Mouse (Mus musculus) limb, embryonic 11.5 days (tissue): ENCODE results near the gene Fcer1g. TPM values are rescaled to one million over a fixed set of nuclear protein-coding genes. Genes with fewer than 3 reads are reported as not detected.

Source experiments
- ATAC-seq: fragments of 200-750 bp; cut with Nextera tagmentation; 2 replicates; pipeline ENCODE4 v1.8.0; 2017; ENCODE audit warnings: low read depth; ENCODE audit not compliant: insufficient number of reproducible peaks, low FRiP score, low TSS enrichment
- DNase-seq: peaks from one replicate; pipeline ENCODE4 v3.0.0-alpha.2; 2015; ENCODE audit warnings: low spot score
- H3K27ac ChIP-seq: fragments of 300-500 bp; sonication (generic); replicated peaks from 2 replicates; pipeline ENCODE4 v1.5.1; 2014; ENCODE audit warnings: low read depth, mild to moderate bottlenecking, low read length
- H3K27me3 ChIP-seq: fragments of 300-500 bp; sonication (generic); 2 replicates; pipeline ENCODE4 v1.6.1; 2014; ENCODE audit warnings: mild to moderate bottlenecking, low read length, mixed read lengths; ENCODE audit not compliant: control insufficient read depth, insufficient read depth
- H3K36me3 ChIP-seq: fragments of 300-500 bp; sonication (generic); 2 replicates; pipeline ENCODE4 v1.6.1; 2014; ENCODE audit warnings: mild to moderate bottlenecking, low read length, moderate library complexity, mixed read lengths; ENCODE audit not compliant: control insufficient read depth, insufficient read depth
- H3K4me1 ChIP-seq: fragments of 300-500 bp; sonication (generic); 2 replicates; pipeline ENCODE4 v1.6.1; 2014; ENCODE audit warnings: low read length, mixed read lengths; ENCODE audit not compliant: control insufficient read depth, insufficient read depth
- H3K4me2 ChIP-seq: fragments of 300-500 bp; sonication (generic); 2 replicates; pipeline ENCODE4 v1.6.1; 2014; ENCODE audit warnings: low read depth, mild to moderate bottlenecking, moderate library complexity; ENCODE audit not compliant: severe bottlenecking
- H3K4me3 ChIP-seq: fragments of 300-500 bp; sonication (generic); 2 replicates; pipeline ENCODE4 v1.5.1; 2014; ENCODE audit warnings: low read depth, low read length
- H3K9ac ChIP-seq: fragments of 300-500 bp; sonication (generic); 2 replicates; pipeline ENCODE4 v1.6.1; 2014; ENCODE audit warnings: mild to moderate bottlenecking, low read length
- H3K9me3 ChIP-seq: fragments of 300-500 bp; sonication (generic); 2 replicates; pipeline ENCODE4 v1.6.1; 2016; ENCODE audit warnings: low read length; ENCODE audit not compliant: control insufficient read depth
- WGBS: fragments of 180-500 bp; shearing (Covaris S2); extraction: QIAGEN DNeasy Blood & Tissue Kit; methylation state at CpG from one replicate; pipeline ENCODE4 v1.1.7; 2014; 5-methylcytosine and 5-hydroxymethylcytosine counted together
- polyA plus RNA-seq: library from polyadenylated mRNA; unstranded; fragments of >200 nt; fragmentation: Nextera tagmentation; extraction: Ambion mirVana; gene quantifications from 2 replicates; pipeline ENCODE4 v1.2.1, GENCODE M21; 2014

Gene Fcer1g
- polyA plus RNA-seq, 1 experiment from 2014 or later, result 13.2 TPM

DNA sequence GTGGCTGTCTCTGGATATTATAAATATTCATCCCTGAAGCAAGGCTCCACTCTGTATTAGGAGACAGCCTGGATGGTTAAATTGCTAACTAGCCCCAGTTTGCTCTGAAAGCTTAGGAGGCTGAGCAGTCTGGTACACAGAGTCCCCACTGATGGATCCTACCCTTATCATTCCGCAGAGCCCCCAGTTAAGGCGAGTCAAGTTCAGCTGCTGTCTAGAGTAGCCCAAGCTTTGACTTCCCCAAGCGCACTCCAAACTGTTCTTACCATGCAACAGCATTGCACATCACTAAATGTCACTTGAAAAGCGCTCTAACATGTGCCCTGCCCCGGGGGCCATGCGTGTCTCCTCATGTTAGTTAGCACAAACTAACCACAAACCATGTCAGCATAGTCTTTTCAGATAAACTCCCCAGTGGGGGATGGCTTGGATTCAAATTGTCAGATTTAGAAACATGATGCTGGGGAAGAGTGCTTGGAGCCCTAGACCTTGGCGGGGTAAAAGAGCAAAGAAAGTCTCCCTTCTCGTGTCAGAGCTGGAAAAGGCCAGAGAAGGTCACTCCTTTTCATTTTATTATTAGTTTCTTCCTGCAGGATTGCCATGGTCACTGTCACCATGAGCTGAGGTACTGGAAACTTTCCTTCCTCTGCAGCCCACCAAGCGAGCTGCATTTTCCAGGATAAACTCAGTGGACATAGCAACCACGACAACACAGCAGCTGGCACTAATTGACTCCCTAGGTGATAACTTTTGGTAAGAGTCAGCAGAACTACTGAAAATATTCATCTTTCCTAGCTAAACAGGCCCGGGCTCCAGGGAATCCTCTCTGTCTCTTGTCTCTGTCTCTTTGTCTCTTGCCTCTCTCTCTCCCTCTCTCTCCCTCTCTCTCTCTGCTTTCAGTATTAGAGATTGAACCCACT, 40.0 kb downstream of the Fcer1g start:
- peaks cover 33% of the 10 kb centered on the region for H3K27me3 ChIP-seq
- H3K4me1 ChIP-seq, result peaks cover 22% of the 10 kb centered on the region
- no peak overlapping the region for H3K4me3 ChIP-seq
- 29% methylated on average over 11 of the region's 11 CpGs for WGBS
- H3K36me3 ChIP-seq, result no peaks in the 10 kb centered on the region
- ATAC-seq (no peak), DNase-seq (peak; percentile 29)
- H3K9me3 ChIP-seq, result no peaks in the 10 kb centered on the region
- H3K9ac ChIP-seq, result no peak overlapping the region
- H3K4me2 ChIP-seq, result no peak overlapping the region
- H3K27ac ChIP-seq, result no peak overlapping the region

DNA sequence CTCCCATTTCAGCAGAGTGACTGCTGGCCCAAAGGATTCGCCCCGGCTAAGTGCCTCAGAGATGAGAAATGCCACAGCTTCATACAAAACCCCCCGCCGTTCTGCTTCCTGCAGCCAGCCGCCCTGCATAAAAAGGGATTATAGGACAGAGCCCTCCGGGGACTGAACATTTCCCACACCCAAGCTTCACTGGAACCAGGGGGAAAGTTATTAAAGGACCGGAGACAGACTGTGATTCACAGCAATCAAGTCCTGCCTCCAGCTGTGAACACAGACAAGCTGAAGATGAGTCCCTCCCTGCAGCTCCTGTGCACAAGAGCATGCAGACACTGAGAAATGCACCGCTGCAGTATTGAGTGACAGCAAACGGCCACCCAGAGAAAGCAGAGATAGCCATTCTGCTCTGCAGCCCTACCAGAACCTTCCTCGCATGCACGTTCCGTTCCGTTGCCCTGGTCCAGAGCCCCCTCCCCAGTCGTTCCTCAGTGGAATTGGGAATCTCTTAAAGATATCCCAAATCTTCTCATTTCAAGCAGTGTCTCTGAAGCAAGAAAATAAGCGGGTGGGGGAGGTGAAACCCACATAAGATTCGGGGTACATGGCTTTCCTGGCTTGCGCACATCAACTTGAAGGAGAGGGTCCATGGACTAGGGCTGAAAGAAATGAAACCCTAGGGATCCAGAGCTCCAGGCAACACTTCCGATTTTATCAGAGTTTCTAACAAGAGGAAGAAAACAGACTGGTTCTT, 40.9 kb downstream of the Fcer1g start:
- DNase-seq (peak; percentile 48), ATAC-seq (no peak)
- Histone ChIP-seq H3K4me1 (peaks cover 28% of the 10 kb centered on the region), H3K9me3 (no peaks in the 10 kb centered on the region), H3K4me3 (no peak overlapping the region; the same call in 1 of the 2 replicates), H3K9ac (no peak overlapping the region), H3K36me3 (no peaks in the 10 kb centered on the region), H3K27me3 (peaks cover 33% of the 10 kb centered on the region), H3K27ac (no peak overlapping the region), H3K4me2 (peak overlapping the region; percentile 15; the same call in 1 of the 2 replicates)
- WGBS, result 3% methylated on average over 18 of the region's 18 CpGs

- 43% methylated on average over 10 of the region's 10 CpGs for WGBS
- Histone ChIP-seq H3K9me3 (no peaks in the 10 kb centered on the region), H3K27me3 (peaks cover 33% of the 10 kb centered on the region), H3K4me2 (no peak overlapping the region), H3K36me3 (no peaks in the 10 kb centered on the region), H3K4me3 (no peak overlapping the region), H3K4me1 (peaks cover 28% of the 10 kb centered on the region), H3K9ac (no peak overlapping the region), H3K27ac (no peak overlapping the region)
- DNase-seq (no peak), ATAC-seq (no peak)
These were observed 41.9 kb downstream of the Fcer1g start for GRCm38 (mm10) chr1:171192283-171192682.

DNA sequence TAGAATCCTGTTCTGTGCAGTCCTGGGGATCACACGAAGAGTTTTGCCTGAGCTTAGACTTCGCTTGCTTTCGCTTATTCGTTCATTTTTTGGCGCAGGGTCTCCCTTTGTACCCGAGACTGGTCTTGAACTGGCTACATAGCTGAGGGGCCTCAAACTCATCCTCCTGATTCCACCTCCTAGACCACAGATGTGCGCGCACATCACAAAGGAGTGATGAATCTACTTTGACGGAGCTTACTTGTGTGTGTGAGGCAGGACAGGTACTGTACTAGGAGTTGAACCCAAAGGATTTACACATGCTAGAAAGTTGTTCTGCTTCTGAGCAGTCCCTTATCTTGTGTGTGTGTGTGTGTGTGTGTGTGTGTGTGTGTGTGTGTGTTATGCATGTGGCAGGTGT, 43.3 kb downstream of the Fcer1g start:
- no peak overlapping the region for H3K4me3 ChIP-seq
- peaks cover 24% of the 10 kb centered on the region for H3K4me1 ChIP-seq
- H3K36me3 ChIP-seq, result no peaks in the 10 kb centered on the region
- no peak overlapping the region for H3K27ac ChIP-seq
- no peak overlapping the region for H3K4me2 ChIP-seq
- H3K9ac ChIP-seq, result no peak overlapping the region
- DNase-seq, result no peak
- peaks cover 31% of the 10 kb centered on the region for H3K27me3 ChIP-seq
- ATAC-seq, result no peak
- no peaks in the 10 kb centered on the region for H3K9me3 ChIP-seq
- WGBS, result 91% methylated on average over 9 of the region's 9 CpGs

GRCm38 (mm10) chr1:171189476-171190114, 44.6 kb downstream of the Fcer1g start:
- Histone ChIP-seq H3K4me1 (peaks cover 21% of the 10 kb centered on the region), H3K27ac (no peak overlapping the region), H3K36me3 (no peaks in the 10 kb centered on the region), H3K4me3 (no peak overlapping the region), H3K9ac (no peak overlapping the region), H3K4me2 (no peak overlapping the region), H3K9me3 (no peaks in the 10 kb centered on the region), H3K27me3 (peaks cover 18% of the 10 kb centered on the region)
- DNase-seq (no peak), ATAC-seq (no peak)
- 42% methylated on average over 14 of the region's 14 CpGs for WGBS

- Histone ChIP-seq H3K9ac (no peak overlapping the region), H3K4me3 (no peak overlapping the region)
These were observed 45.1 kb downstream of the Fcer1g start for GRCm38 (mm10) chr1:171189046-171189445.

GRCm38 (mm10) chr1:171187851-171188700, 46.1 kb downstream of the Fcer1g start:
- WGBS, result 65% methylated on average over 13 of the region's 13 CpGs
- Histone ChIP-seq H3K4me1 (peaks cover 13% of the 10 kb centered on the region), H3K4me3 (no peak overlapping the region), H3K27ac (no peak overlapping the region), H3K27me3 (peaks cover 5% of the 10 kb centered on the region), H3K9ac (no peak overlapping the region), H3K9me3 (no peaks in the 10 kb centered on the region), H3K36me3 (no peaks in the 10 kb centered on the region), H3K4me2 (no peak overlapping the region)
- DNase-seq (no peak), ATAC-seq (no peak)

More at GRCm38 (mm10) chr1:171189046-171189445, 45.1 kb downstream of the Fcer1g start:
- no peak overlapping the region for H3K27ac ChIP-seq
- H3K4me1 ChIP-seq, result peaks cover 21% of the 10 kb centered on the region
- 32% methylated on average over 8 of the region's 8 CpGs for WGBS
- H3K4me2 ChIP-seq, result no peak overlapping the region
- no peaks in the 10 kb centered on the region for H3K9me3 ChIP-seq
- no peaks in the 10 kb centered on the region for H3K36me3 ChIP-seq
- ATAC-seq (no peak), DNase-seq (no peak)
- peaks cover 13% of the 10 kb centered on the region for H3K27me3 ChIP-seq
